8 mouse cellular contexts compared by ENCODE assay signal in the genomic region with DNA sequence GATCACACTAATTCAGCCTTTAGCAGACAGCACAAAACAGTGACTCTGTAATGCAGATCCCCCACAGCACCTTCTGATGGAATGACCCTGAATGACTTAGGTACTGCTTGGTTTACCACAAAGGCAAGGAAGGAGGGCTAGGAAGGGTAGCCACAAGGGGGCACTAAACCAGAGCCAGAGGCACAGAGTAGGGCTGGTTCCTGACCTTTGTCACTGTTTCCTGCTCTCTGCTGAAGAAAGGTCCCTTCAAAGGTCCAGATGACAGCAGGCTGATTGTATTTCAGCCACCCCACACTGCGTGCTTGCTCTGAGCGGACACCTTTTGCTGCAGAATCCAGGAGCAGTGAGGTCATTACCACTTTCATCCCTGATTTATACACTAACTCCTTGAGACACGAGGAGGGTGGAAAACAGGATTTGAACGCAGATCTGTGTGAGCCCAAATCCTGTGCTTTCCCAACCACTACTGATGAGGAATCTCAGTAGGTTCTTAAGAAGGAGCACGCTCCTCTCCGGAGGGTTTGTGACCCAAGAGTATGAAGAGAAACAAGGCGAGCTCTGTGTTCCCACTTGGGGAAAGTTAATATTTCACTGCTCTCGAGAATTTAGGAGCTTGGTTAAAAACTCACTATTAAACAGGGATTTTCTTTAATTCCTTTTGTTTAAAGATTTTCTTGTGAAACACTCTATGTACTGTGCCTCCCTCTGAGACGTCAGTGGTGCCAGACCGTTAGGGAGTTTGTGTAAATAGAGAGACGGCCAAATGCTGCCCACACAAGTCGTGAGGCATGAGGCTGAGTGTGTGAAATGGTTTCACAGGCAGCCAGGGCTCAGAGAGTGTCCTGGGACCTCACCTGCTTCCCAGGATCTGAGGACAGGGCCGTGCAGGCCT.
A peak's percentile ranks its signal among the peaks of the same experiment; 100 is the strongest.
DNase-seq lines count a peak whose midpoint lies in the region; ATAC-seq lines count a peak whose summit lies in the region.

No protein-coding gene starts in this region.

- no peak overlapping the region for H3K4me2 ChIP-seq in midbrain, embryonic 14.5 days (ENCODE audit: low read length)
- no peak overlapping the region for H3K4me2 ChIP-seq in midbrain, embryonic 15.5 days
- no peak overlapping the region for H3K4me2 ChIP-seq in heart, embryonic 15.5 days
- H3K4me2 ChIP-seq in limb, embryonic 11.5 days (ENCODE audit: low read depth, severe bottlenecking), result no peak overlapping the region
- no peak overlapping the region for H3K4me2 ChIP-seq in forebrain, embryonic 13.5 days

- no peak overlapping the region for H3K4me3 ChIP-seq in midbrain, embryonic 14.5 days (replicated peaks; ENCODE audit: low read depth, low read length)
- no peak overlapping the region for H3K4me3 ChIP-seq in midbrain, embryonic 15.5 days
- no peak overlapping the region for H3K4me3 ChIP-seq in heart, embryonic 15.5 days
- H3K4me3 ChIP-seq in limb, embryonic 11.5 days (ENCODE audit: low read depth, low read length), result no peak overlapping the region
- no peak overlapping the region for H3K4me3 ChIP-seq in forebrain, embryonic 13.5 days

- no peak overlapping the region for H3K27ac ChIP-seq in midbrain, embryonic 14.5 days (replicated peaks; ENCODE audit: low read depth, low read length)
- no peak overlapping the region for H3K27ac ChIP-seq in midbrain, embryonic 15.5 days
- H3K27ac ChIP-seq in heart, embryonic 15.5 days, result no peak overlapping the region; the same call in 1 of the 2 replicates
- H3K27ac ChIP-seq in limb, embryonic 11.5 days (replicated peaks; ENCODE audit: low read depth, low read length), result no peak overlapping the region
- H3K27ac ChIP-seq in forebrain, embryonic 13.5 days, result no peak overlapping the region

- no peaks in the 10 kb centered on the region for H3K9me3 ChIP-seq in midbrain, embryonic 14.5 days (ENCODE audit: control insufficient read depth, low read length)
- H3K9me3 ChIP-seq in midbrain, embryonic 15.5 days, result no peaks in the 10 kb centered on the region
- H3K9me3 ChIP-seq in heart, embryonic 15.5 days (replicated peaks), result no peaks in the 10 kb centered on the region
- H3K9me3 ChIP-seq in limb, embryonic 11.5 days (ENCODE audit: control insufficient read depth, low read length), result no peaks in the 10 kb centered on the region
- no peaks in the 10 kb centered on the region for H3K9me3 ChIP-seq in forebrain, embryonic 13.5 days (replicated peaks)

- no peak for ATAC-seq in midbrain, embryonic 14.5 days (ENCODE audit: low FRiP score, low TSS enrichment)
- ATAC-seq in midbrain, embryonic 15.5 days (replicated peaks), result no peak
- peak; percentile 58 for ATAC-seq in heart, embryonic 15.5 days (replicated peaks; ENCODE audit: insufficient number of reproducible peaks, insufficient read depth, low FRiP score, low read depth)
- peak; percentile 51; the same call in 1 of the 2 replicates for ATAC-seq in limb, embryonic 11.5 days (ENCODE audit: insufficient number of reproducible peaks, low FRiP score, low TSS enrichment, low read depth)
- no peak for ATAC-seq in forebrain, embryonic 13.5 days

- WGBS in midbrain, embryonic 14.5 days, result 67% methylated on average over 13 of the region's 13 CpGs
- 59% methylated on average over 13 of the region's 13 CpGs for WGBS in midbrain, embryonic 15.5 days
- WGBS in heart, embryonic 15.5 days, result 64% methylated on average over 13 of the region's 13 CpGs
- 43% methylated on average over 13 of the region's 13 CpGs for WGBS in limb, embryonic 11.5 days
- 63% methylated on average over 13 of the region's 13 CpGs for WGBS in forebrain, embryonic 13.5 days

- H3K36me3 ChIP-seq in midbrain, embryonic 14.5 days (ENCODE audit: control insufficient read depth, insufficient read depth, low read length), result no peaks in the 10 kb centered on the region
- H3K36me3 ChIP-seq in midbrain, embryonic 15.5 days (replicated peaks), result no peaks in the 10 kb centered on the region
- H3K36me3 ChIP-seq in heart, embryonic 15.5 days, result no peaks in the 10 kb centered on the region
- H3K36me3 ChIP-seq in limb, embryonic 11.5 days (ENCODE audit: control insufficient read depth, insufficient read depth, low read length), result no peaks in the 10 kb centered on the region
- no peaks in the 10 kb centered on the region for H3K36me3 ChIP-seq in forebrain, embryonic 13.5 days (ENCODE audit: poor library complexity, severe bottlenecking)

- peak; percentile 7 for DNase-seq in midbrain, embryonic 14.5 days
- DNase-seq in adrenal gland, postnatal 36 days, result peak; percentile 67 to 83
- DNase-seq in limb, embryonic 11.5 days (ENCODE audit: low spot score), result peak; percentile 53
- peak; percentile 50 for DNase-seq in mesoderm, embryonic 11.5 days (ENCODE audit: low read depth, low spot score)
- DNase-seq in c-Kit-positive CD71-positive TER-119-positive erythroid progenitor cells, embryonic 14.5 days (ENCODE audit: low spot score), result no peak

- no peaks in the 10 kb centered on the region for H3K4me1 ChIP-seq in midbrain, embryonic 14.5 days (ENCODE audit: control insufficient read depth, insufficient read depth, low read length)
- H3K4me1 ChIP-seq in midbrain, embryonic 15.5 days, result no peaks in the 10 kb centered on the region
- H3K4me1 ChIP-seq in heart, embryonic 15.5 days (replicated peaks), result peaks cover 47% of the 10 kb centered on the region
- H3K4me1 ChIP-seq in limb, embryonic 11.5 days (ENCODE audit: control insufficient read depth, insufficient read depth, low read length), result peaks cover 5% of the 10 kb centered on the region
- H3K4me1 ChIP-seq in forebrain, embryonic 13.5 days, result no peaks in the 10 kb centered on the region

- H3K27me3 ChIP-seq in midbrain, embryonic 14.5 days (ENCODE audit: control insufficient read depth, insufficient read depth, low read length), result no peaks in the 10 kb centered on the region
- H3K27me3 ChIP-seq in midbrain, embryonic 15.5 days (replicated peaks), result no peaks in the 10 kb centered on the region
- H3K27me3 ChIP-seq in heart, embryonic 15.5 days, result no peaks in the 10 kb centered on the region
- H3K27me3 ChIP-seq in limb, embryonic 11.5 days (ENCODE audit: control insufficient read depth, insufficient read depth, low read length), result no peaks in the 10 kb centered on the region
- H3K27me3 ChIP-seq in forebrain, embryonic 13.5 days, result no peaks in the 10 kb centered on the region

- H3K9ac ChIP-seq in midbrain, embryonic 14.5 days (replicated peaks; ENCODE audit: low read length), result no peak overlapping the region
- H3K9ac ChIP-seq in midbrain, embryonic 15.5 days, result no peak overlapping the region
- no peak overlapping the region for H3K9ac ChIP-seq in heart, embryonic 15.5 days
- H3K9ac ChIP-seq in limb, embryonic 11.5 days (ENCODE audit: low read length), result no peak overlapping the region
- H3K9ac ChIP-seq in forebrain, embryonic 13.5 days, result no peak overlapping the region

Comparison
In these comparisons a context has a peak if more than half of its experiments do, and no peak if none do; other contexts are left out.
1. ATAC-seq: peak in heart, embryonic 15.5 days (single experiment) and limb, embryonic 11.5 days (single experiment); none in midbrain, embryonic 14.5 days (single experiment), midbrain, embryonic 15.5 days (single experiment) and forebrain, embryonic 13.5 days (single experiment).